Mouse (Mus musculus) kidney, embryonic 14.5 days (tissue): ENCODE results near the gene Gm42372. TPM values are rescaled to one million over a fixed set of nuclear protein-coding genes. Genes with fewer than 3 reads are reported as not detected.
"Not testable (repeated sequence)": the region's sequence is repeated elsewhere in the genome, so short reads cannot be mapped to it uniquely, and the experiment has no call there.

Experiments
- ATAC-seq: fragments of 200-750 bp; cut with Nextera tagmentation; 2 replicates; pipeline ENCODE4 v1.8.0; 2017; ENCODE audit warnings: moderate number of reproducible peaks, mild to moderate bottlenecking, moderate TSS enrichment, moderate library complexity; ENCODE audit not compliant: low FRiP score, low TSS enrichment
- H3K27ac ChIP-seq: fragments of 300-500 bp; sonication (generic); 2 replicates; pipeline ENCODE4 v1.5.1; 2014; ENCODE audit warnings: low read depth, mild to moderate bottlenecking, low read length, moderate library complexity, mixed read lengths
- H3K27me3 ChIP-seq: fragments of 300-500 bp; sonication (generic); 2 replicates; pipeline ENCODE4 v1.6.1; 2014; ENCODE audit warnings: mild to moderate bottlenecking, low read length; ENCODE audit not compliant: control insufficient read depth, insufficient read depth
- H3K36me3 ChIP-seq: fragments of 300-500 bp; sonication (generic); 2 replicates; pipeline ENCODE4 v1.6.1; 2014; ENCODE audit warnings: low read length, mixed read lengths; ENCODE audit not compliant: control insufficient read depth, insufficient read depth
- H3K4me1 ChIP-seq: fragments of 300-500 bp; sonication (generic); 2 replicates; pipeline ENCODE4 v1.6.1; 2014; ENCODE audit warnings: low read length, mixed read lengths; ENCODE audit not compliant: control insufficient read depth, insufficient read depth
- H3K4me2 ChIP-seq: fragments of 300-500 bp; sonication (generic); replicated peaks from 2 replicates; pipeline ENCODE4 v1.6.1; 2014; ENCODE audit warnings: low read depth, mild to moderate bottlenecking, low read length
- H3K4me3 ChIP-seq: fragments of 300-500 bp; sonication (generic); 2 replicates; pipeline ENCODE4 v1.5.1; 2014; ENCODE audit warnings: mild to moderate bottlenecking, low read length
- H3K9ac ChIP-seq: fragments of 300-500 bp; sonication (generic); 2 replicates; pipeline ENCODE4 v1.6.1; 2014; ENCODE audit warnings: low read depth, mild to moderate bottlenecking, low read length, moderate library complexity
- H3K9me3 ChIP-seq: fragments of 300-500 bp; sonication (generic); 2 replicates; pipeline ENCODE4 v1.6.1; 2016; ENCODE audit warnings: low read length; ENCODE audit not compliant: control insufficient read depth
- WGBS: fragments of 180-500 bp; shearing (Covaris S2); extraction: QIAGEN DNeasy Blood & Tissue Kit; methylation state at CpG from one replicate; pipeline ENCODE4 v1.1.7; 2014; 5-methylcytosine and 5-hydroxymethylcytosine counted together
- polyA plus RNA-seq: library from polyadenylated mRNA; unstranded; fragments of >200 nt; fragmentation: Nextera tagmentation; extraction: Ambion mirVana; gene quantifications from 2 replicates; pipeline ENCODE4 v1.2.1, GENCODE M21; 2014

Gene Gm42372
- polyA plus RNA-seq, 1 experiment from 2014 or later: 0.47 TPM

DNA sequence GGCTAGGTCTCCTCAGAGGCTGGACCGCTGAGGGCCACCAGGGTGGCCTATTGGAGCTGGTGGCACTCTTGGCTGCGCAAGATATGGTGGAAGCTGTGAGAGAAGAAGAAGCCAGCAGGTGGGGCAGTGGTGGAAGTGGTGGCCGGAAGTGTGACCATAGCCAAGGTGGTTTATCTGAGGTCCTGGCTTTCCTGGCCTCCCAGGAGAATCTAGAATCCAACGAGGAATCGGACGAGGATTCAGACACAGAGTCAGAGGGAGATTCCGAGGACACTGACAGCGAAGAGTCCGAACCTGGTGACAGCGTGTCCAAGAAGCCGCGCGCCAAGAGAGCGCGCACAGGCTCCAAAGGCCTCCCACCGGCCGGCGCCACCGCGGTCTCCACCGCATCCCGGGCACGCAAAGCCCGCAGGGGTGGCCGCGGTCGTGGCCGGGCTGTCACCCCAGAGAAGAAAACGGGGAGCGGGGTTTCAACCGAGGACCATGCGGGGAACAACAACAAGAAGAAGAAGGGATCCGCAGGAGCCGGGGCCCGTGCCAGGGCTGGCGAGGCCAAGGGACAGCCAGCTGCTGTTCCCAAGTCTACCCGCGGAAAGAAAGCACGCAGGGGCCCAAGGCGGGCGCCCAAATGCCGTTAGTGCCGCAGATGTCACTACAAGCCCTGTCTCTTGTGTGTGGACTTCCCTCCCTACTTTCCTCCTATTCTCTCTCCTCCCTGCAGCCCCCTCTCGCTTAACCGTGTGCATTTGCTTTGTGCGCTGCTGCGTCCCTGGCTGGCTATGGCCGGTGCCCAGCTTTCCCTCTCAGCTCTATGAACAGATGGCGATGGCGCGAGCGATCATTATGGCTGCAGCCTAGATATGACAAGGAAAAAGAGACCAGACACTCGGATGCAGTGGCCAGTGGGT, 36.2 kb upstream of the Gm42372 start:
- peaks cover 36% of the 10 kb centered on the region for H3K4me1 ChIP-seq
- H3K36me3 ChIP-seq: no peaks in the 10 kb centered on the region
- peak overlapping the region; percentile 48 for H3K4me2 ChIP-seq
- WGBS: 4% methylated on average over 49 of the region's 53 CpGs
- H3K9ac ChIP-seq: peak overlapping the region; percentile 52; the same call in 1 of the 2 replicates
- peak overlapping the region; percentile 33 for H3K4me3 ChIP-seq
- H3K27me3 ChIP-seq: peaks cover 50% of the 10 kb centered on the region
- H3K27ac ChIP-seq: no peak overlapping the region
- ATAC-seq: no peak
- no peaks in the 10 kb centered on the region for H3K9me3 ChIP-seq

DNA sequence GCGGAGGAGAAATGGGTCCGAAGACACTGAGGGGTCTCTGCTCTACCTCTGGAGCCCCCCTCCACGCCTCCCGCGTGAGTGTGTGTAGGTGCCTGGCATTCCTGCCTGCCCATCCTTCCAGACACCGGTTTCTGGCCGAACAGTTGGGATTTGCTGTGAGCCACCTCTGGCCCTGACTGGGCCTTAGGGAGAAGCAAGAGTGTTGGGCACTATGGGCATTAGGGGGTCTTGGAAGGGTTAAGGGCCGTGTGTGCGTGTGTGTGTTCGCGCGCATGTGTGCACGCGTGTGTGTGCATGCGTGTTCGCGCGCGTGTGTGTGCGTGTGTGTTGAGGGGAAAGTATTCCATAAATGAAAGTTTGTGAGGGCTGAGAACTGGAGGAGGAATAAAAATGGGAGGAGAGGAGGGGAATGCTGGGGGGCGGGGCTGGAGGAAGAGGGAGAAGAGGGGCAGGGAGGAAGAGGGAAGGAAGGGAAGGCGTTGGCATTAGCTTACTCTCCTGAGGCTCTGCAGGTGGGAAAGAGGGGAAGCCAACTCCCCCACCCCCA, 35.5 kb upstream of the Gm42372 start:
- Histone ChIP-seq H3K27ac (no peak overlapping the region), H3K4me3 (peak overlapping the region; percentile 33), H3K4me1 (peaks cover 36% of the 10 kb centered on the region), H3K27me3 (peaks cover 50% of the 10 kb centered on the region), H3K9ac (peak overlapping the region; percentile 52; the same call in 1 of the 2 replicates), H3K36me3 (no peaks in the 10 kb centered on the region), H3K4me2 (peak overlapping the region; percentile 48), H3K9me3 (no peaks in the 10 kb centered on the region)
- 19% methylated on average over 21 of the region's 22 CpGs for WGBS
- ATAC-seq: no peak

DNA sequence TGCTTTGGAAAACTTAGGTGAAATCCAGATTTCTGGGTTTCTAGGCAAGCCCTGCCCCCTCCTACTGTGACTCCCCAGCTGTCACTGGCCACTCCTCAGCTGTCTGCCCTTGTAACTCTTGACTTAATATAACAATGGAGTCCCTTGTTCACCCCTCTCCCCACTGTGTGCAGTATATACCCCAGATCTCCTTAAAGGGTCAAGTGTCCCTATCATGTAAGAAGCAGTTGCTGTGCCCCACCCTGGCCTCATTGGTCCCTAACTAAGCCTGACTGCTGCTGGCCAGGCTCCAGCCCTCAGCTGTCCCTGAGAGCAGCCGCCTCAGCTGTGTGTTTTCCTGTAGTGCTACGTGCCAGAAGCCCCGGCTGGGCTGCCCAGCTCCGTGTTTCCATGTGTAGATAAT, 34.9 kb upstream of the Gm42372 start:
- peaks cover 36% of the 10 kb centered on the region for H3K4me1 ChIP-seq
- 12% methylated on average over 4 of the region's 4 CpGs for WGBS
- H3K36me3 ChIP-seq: no peaks in the 10 kb centered on the region
- no peak for ATAC-seq
- no peaks in the 10 kb centered on the region for H3K9me3 ChIP-seq
- H3K27me3 ChIP-seq: peaks cover 50% of the 10 kb centered on the region
- H3K4me3 ChIP-seq: peak overlapping the region; percentile 33
- H3K4me2 ChIP-seq: peak overlapping the region; percentile 22
- H3K27ac ChIP-seq: no peak overlapping the region
- H3K9ac ChIP-seq: no peak overlapping the region

DNA sequence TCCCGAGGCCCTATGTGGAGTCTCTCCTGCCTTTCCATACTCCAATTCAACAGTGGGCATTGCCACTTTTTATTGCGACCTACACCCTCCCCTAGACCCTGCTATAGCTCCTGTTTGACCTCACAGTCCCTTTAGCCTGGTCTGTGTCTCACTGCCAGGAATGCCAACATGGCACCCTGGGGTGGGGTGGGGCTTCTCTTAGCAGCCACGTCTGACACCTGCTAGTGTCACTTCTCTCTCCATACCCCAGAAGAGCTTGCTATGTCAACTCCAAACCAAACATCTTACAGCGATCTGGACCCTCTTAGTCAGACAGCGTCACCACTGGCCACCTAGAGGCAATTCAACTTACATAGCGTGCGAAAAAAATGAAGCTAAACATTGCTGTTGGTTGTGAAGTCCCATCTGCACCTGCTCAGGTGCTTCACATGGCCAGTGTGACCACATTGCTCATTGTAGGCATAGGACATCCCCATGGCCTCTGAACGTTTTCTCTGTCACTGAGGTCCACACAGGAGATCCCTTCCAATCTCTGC, 33.9 kb upstream of the Gm42372 start:
- no peaks in the 10 kb centered on the region for H3K36me3 ChIP-seq
- WGBS: 61% methylated on average over 8 of the region's 8 CpGs
- no peak for ATAC-seq
- no peak overlapping the region for H3K9ac ChIP-seq
- H3K4me3 ChIP-seq: no peak overlapping the region
- H3K27me3 ChIP-seq: peaks cover 50% of the 10 kb centered on the region
- H3K9me3 ChIP-seq: no peaks in the 10 kb centered on the region
- H3K4me2 ChIP-seq: no peak overlapping the region
- H3K4me1 ChIP-seq: peaks cover 34% of the 10 kb centered on the region
- no peak overlapping the region for H3K27ac ChIP-seq

DNA sequence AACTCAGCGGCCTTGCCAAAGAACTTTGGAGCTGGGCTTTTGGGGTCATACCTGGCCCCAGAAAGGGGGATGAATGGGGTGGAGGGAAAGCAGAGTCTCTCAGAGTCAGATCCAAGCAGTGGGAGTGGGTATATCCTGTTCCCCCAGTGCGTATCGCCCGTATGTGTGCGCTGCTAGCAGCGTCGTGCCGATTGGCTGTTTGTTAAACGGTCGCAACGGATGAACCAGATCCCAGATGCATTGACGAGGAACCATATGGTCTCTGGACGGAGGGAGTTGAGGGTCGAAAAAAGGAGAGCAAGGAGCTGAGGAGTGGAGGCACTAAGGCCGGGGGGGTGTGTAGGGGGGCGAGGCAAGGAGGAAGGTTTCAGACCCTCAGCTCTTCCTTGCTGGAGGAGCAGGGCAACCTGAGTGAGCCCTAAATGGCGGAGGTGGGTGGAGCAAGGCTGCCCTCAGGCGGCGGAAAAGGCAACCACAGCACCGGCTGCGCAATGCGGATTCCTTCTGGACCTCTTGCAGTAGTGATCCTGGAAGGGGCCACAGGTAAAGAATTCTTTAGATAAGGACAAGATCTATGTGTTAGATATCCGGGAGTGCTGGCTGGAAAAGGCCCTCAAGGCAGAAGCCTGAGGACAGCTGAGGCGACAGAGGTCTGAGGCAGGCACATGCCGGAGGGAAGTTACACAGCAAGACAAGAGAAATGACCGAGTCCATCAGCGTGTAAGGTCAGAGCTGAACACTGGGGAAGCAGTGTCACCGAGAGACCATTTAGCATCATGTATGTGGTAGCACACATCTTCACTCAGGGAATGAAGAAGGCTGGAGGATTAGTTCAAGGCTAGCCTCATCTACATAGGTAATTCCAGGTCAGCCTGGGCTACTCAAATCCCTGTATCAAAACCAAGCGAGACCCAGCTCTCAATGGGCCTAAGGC, 32.7 kb upstream of the Gm42372 start:
- peak overlapping the region; percentile 28 for H3K4me3 ChIP-seq
- peaks cover 30% of the 10 kb centered on the region for H3K4me1 ChIP-seq
- no peak overlapping the region for H3K27ac ChIP-seq
- H3K9ac ChIP-seq: 0 out of 2 replicates have a peak overlapping the region, but pooled peaks have one; percentile 35
- ATAC-seq: peak; percentile 45
- H3K4me2 ChIP-seq: peak overlapping the region; percentile 52
- WGBS: 11% methylated on average over 29 of the region's 29 CpGs
- peaks cover 45% of the 10 kb centered on the region for H3K27me3 ChIP-seq
- H3K9me3 ChIP-seq: no peaks in the 10 kb centered on the region
- no peaks in the 10 kb centered on the region for H3K36me3 ChIP-seq

DNA sequence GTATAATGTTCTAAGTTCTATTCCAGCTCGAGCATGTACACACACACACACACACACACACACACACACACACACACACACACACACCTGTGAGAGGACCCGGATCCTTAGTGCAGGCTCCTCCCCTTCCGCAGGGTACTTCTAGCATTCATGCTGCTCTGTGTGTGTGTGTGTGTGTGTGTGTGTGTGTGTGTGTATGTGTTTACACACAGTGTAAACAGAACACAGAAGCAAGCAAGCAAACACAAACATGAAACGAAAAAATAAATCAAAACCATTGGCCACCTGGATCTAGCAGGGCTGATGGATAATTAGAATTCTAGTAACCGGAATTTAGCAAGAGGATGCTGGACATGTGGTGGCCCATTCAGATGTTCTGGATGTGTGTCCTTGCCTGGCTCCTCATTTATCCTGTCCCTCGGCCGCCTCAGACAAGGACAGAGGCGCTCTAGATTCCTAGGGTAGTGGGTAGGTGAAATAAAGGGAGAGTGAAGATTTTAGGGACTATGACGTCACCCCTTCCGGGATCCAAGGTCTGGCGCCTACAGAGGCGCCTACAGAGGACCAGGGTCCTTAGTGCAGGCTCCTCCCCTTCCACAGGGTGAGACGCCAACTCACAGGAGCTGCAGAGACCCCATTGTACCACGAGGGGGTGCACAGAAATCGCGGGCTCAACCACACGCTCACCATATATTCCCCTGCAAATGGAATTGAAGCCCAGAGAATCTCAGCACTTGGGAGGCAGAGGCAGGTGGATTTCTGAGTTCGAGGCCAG, 31.8 kb upstream of the Gm42372 start:
- H3K4me3 ChIP-seq: no peak overlapping the region
- H3K9ac ChIP-seq: no peak overlapping the region
- H3K9me3 ChIP-seq: no peaks in the 10 kb centered on the region
- H3K4me1 ChIP-seq: peaks cover 24% of the 10 kb centered on the region
- 28% methylated on average over 18 of the region's 18 CpGs for WGBS
- H3K27ac ChIP-seq: no peak overlapping the region
- peaks cover 37% of the 10 kb centered on the region for H3K27me3 ChIP-seq
- H3K36me3 ChIP-seq: no peaks in the 10 kb centered on the region
- H3K4me2 ChIP-seq: no peak overlapping the region
- ATAC-seq: peak; percentile 76

DNA sequence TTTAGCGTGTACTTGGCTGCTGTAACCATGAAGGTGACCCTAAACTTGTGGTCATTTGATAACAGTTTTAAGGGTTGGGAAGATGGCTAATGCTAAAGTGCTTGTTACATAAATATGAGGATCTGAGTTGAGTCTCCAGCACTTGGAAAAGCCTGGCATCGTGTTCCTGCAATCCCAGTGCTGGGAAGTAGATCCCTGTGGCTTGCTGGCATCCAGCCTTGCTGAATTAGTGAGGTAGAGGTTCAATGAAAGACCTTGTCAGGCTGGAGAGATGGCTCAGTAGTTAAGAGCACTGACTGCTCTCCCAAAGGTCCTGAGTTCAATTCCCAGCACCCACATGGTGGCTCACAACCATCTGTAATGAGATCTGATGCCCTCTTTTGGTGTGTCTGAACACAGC, 29.1 kb upstream of the Gm42372 start:
- H3K4me3 ChIP-seq, H3K4me2 ChIP-seq, H3K27ac ChIP-seq, H3K4me1 ChIP-seq, ATAC-seq, H3K36me3 ChIP-seq, H3K9me3 ChIP-seq, H3K9ac ChIP-seq: not testable (repeated sequence)
- H3K27me3 ChIP-seq: peaks cover 11% of the 10 kb centered on the region
- 64% methylated on average over 2 of the region's 2 CpGs for WGBS

DNA sequence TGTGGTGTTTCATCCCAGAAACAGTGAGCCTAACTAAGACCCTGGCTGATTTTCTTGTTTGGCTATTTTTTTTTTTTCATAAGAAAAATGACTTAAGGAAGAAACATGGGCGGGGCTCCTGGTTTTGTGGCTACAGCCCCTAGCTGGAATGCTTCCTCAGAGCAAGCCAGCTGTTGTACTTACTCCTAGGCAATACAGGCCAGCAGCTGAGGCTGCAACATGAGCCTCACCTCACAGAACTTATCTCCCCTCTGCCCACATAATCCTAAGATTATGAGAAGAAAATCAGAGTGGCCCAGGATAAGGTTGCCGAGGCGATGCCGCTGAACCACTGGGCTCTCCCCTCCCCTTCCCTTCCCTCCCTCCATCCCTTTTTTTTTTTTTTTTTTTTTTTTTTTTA, 27.2 kb upstream of the Gm42372 start:
- no peak for ATAC-seq
- H3K27me3 ChIP-seq: no peaks in the 10 kb centered on the region
- H3K36me3 ChIP-seq: no peaks in the 10 kb centered on the region
- H3K9me3 ChIP-seq: no peaks in the 10 kb centered on the region
- H3K4me3 ChIP-seq: no peak overlapping the region
- 92% methylated on average over 4 of the region's 4 CpGs for WGBS
- H3K4me1 ChIP-seq: no peaks in the 10 kb centered on the region
- no peak overlapping the region for H3K4me2 ChIP-seq
- H3K9ac ChIP-seq: no peak overlapping the region
- no peak overlapping the region for H3K27ac ChIP-seq
